Mouse (Mus musculus): ENCODE data around the gene Ccdc136. TPM values are rescaled to one million over a fixed set of nuclear protein-coding genes. Genes with fewer than 3 reads are reported as not detected.

The Ccdc136 gene
- polyA plus RNA-seq, 1 experiment, result not detected

- Histone ChIP-seq H3K27me3 (ENCODE audit: control insufficient read depth) (no peaks in the 10 kb centered on the region), H3K36me3 (ENCODE audit: control insufficient read depth) (no peaks in the 10 kb centered on the region), H3K4me3 (replicated peaks) (no peak overlapping the region), H3K4me1 (ENCODE audit: control insufficient read depth) (no peaks in the 10 kb centered on the region), H3K9me3 (ENCODE audit: control insufficient read depth, low read length) (no peaks in the 10 kb centered on the region)
- TF ChIP-seq TAL1 (IDR thresholded peaks at IDR 0.05; ENCODE audit: low read length), result no peak
- TF ChIP-seq GATA1 (IDR thresholded peaks at IDR 0.05; ENCODE audit: low read length), result no peak
These were observed 48.7 kb downstream of the Ccdc136 start for GRCm38 (mm10) chr6:29444773-29445172.

DNA sequence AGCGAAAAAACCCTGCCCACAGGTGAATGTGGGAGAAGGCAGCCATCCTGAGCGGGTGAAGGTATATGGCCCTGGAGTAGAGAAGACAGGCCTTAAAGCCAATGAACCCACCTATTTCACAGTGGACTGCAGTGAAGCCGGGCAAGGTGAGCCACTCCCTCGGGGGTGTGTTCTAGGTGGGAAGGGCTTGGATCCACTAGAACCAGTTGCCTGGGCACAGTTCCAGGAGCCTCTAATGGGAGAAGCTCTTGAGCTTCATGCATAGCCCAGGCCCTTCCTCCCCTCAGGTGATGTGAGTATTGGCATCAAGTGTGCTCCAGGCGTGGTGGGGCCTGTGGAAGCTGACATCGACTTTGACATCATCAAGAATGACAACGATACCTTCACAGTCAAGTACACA is 49.2 kb downstream of the Ccdc136 start:
- Histone ChIP-seq H3K9me3 (ENCODE audit: control insufficient read depth, low read length) (no peaks in the 10 kb centered on the region), H3K27me3 (ENCODE audit: control insufficient read depth) (no peaks in the 10 kb centered on the region), H3K4me1 (ENCODE audit: control insufficient read depth) (no peaks in the 10 kb centered on the region), H3K36me3 (ENCODE audit: control insufficient read depth) (no peaks in the 10 kb centered on the region), H3K4me3 (replicated peaks) (no peak overlapping the region)
- no peak for TF ChIP-seq GATA1 (IDR thresholded peaks at IDR 0.05; ENCODE audit: low read length)
- TF ChIP-seq TAL1 (IDR thresholded peaks at IDR 0.05; ENCODE audit: low read length), result no peak

DNA sequence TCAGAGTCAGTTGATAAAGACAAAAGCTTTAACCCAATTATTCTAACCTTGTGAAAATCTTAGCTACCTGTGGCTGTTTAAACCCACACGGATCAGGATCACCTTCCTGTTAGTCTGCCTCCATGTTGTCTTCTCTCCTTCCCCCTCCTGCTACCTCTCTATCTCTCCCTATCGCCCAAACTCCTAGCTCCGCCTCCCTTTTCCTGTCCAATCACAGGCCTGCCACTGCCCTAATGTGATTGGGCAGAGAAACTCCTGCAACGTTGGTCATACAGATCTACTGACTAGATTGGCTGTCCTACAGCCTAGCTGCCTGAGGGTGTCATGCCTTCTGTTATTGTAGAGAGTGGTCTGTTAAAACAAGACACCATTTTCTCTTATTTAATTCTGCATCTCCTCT is 53.7 kb downstream of the Ccdc136 start:
- Histone ChIP-seq H3K9me3 (ENCODE audit: control insufficient read depth, low read length) (no peaks in the 10 kb centered on the region), H3K36me3 (ENCODE audit: control insufficient read depth) (no peaks in the 10 kb centered on the region), H3K27me3 (ENCODE audit: control insufficient read depth) (no peaks in the 10 kb centered on the region), H3K4me3 (replicated peaks) (no peak overlapping the region), H3K4me1 (ENCODE audit: control insufficient read depth) (no peaks in the 10 kb centered on the region)
- TF ChIP-seq GATA1 (IDR thresholded peaks at IDR 0.05; ENCODE audit: low read length), result no peak
- no peak for TF ChIP-seq TAL1 (IDR thresholded peaks at IDR 0.05; ENCODE audit: low read length)

DNA sequence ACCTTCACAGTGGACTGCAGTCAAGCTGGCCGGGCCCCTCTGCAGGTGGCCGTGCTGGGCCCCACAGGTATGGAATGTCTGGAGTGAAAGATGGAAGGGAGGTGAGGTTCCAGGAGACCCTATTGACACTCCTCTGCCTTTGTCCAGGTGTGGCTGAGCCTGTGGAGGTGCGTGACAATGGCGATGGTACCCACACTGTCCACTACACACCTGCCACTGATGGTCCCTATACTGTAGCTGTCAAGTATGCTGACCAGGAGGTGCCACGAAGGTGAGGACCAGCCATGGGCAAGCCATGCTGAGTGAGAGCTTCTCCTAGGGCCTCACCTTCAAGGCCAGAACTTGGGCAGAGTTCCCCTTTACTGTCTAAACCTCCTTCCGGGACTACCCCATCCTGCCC is 54.6 kb downstream of the Ccdc136 start:
- Histone ChIP-seq H3K9me3 (ENCODE audit: control insufficient read depth, low read length) (no peaks in the 10 kb centered on the region), H3K36me3 (ENCODE audit: control insufficient read depth) (no peaks in the 10 kb centered on the region), H3K27me3 (ENCODE audit: control insufficient read depth) (no peaks in the 10 kb centered on the region), H3K4me3 (replicated peaks) (no peak overlapping the region), H3K4me1 (ENCODE audit: control insufficient read depth) (no peaks in the 10 kb centered on the region)
- TF ChIP-seq TAL1 (IDR thresholded peaks at IDR 0.05; ENCODE audit: low read length) (no peak), GATA1 (IDR thresholded peaks at IDR 0.05; ENCODE audit: low read length) (no peak)

DNA sequence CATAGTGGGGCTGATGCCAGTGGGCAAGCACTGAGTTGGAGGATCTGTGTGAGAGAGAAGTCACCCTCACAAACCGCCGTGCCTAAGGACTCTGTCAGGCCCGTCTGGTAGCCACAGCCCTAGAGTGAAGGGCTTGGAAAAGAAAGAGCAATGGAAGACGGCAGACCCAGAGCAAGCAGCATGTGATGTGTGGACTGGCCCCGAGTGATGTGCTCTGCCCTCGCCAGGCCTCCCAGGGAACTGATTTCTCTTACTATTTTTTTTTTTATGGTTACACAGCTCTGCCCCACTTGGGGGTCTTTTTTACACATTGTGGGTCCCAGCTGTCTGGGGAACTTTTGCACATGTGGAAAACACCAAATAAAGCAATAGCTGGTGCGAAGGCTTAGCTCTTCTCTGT is 65.4 kb downstream of the Ccdc136 start:
- H3K27me3 ChIP-seq (ENCODE audit: control insufficient read depth), result no peaks in the 10 kb centered on the region
- H3K4me1 ChIP-seq (ENCODE audit: control insufficient read depth), result no peaks in the 10 kb centered on the region
- no peak overlapping the region for H3K4me3 ChIP-seq (replicated peaks)
- no peaks in the 10 kb centered on the region for H3K36me3 ChIP-seq (ENCODE audit: control insufficient read depth)
- no peaks in the 10 kb centered on the region for H3K9me3 ChIP-seq (ENCODE audit: control insufficient read depth, low read length)
- TF ChIP-seq TAL1 (IDR thresholded peaks at IDR 0.05; ENCODE audit: low read length) (no peak), GATA1 (IDR thresholded peaks at IDR 0.05; ENCODE audit: low read length) (no peak)

GRCm38 (mm10) chr6:29463388-29463787 is 67.3 kb downstream of the Ccdc136 start:
- Histone ChIP-seq H3K9me3 (ENCODE audit: control insufficient read depth, low read length) (no peaks in the 10 kb centered on the region), H3K27me3 (ENCODE audit: control insufficient read depth) (no peaks in the 10 kb centered on the region), H3K4me3 (replicated peaks) (no peak overlapping the region), H3K4me1 (ENCODE audit: control insufficient read depth) (peaks cover 11% of the 10 kb centered on the region), H3K36me3 (ENCODE audit: control insufficient read depth) (no peaks in the 10 kb centered on the region)
- no peak for TF ChIP-seq TAL1 (IDR thresholded peaks at IDR 0.05; ENCODE audit: low read length)
- no peak for TF ChIP-seq GATA1 (IDR thresholded peaks at IDR 0.05; ENCODE audit: low read length)

DNA sequence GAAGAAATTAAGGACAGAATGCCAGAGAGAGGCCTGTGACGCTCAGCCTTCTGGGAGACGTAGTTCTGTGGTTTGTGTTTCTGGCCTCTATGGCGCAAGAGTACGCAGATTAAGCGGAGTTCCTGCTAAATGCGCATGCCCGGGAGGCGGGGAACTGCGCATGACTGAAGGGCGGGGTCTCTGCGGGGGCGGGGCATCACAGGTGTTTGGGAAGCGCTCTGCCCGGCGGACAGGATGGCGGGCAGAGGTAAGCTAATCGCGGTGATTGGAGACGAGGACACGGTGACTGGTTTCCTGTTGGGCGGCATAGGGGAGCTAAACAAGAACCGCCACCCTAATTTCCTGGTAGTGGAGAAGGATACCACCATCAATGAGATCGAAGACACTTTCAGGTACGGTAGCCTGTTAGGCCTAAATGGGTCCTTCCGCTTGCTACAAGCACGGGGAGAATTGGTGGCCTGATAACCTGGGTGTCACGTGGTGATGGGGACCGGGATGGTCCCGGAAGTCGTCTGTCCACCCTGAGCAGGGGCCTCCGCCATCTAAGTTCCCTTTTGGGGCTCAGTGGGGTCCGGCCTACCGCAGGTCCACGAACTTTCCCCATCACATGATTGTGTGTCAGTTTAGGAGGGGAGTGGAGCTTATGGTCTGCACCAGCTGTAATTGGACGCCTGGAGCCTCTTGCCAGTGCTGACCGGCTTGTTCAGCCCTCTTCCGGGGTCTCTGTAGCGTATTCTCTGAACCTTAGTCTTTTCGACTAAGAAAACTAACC is 71.7 kb downstream of the Ccdc136 start, which contains the start of gene Atp6v1f:
TSS of gene Atp6v1f (plus strand) at position 136 of the 772 bp plus-strand sequence.
- TF ChIP-seq TAL1 (IDR thresholded peaks at IDR 0.05; ENCODE audit: low read length) (no peak), GATA1 (IDR thresholded peaks at IDR 0.05; ENCODE audit: low read length) (peak; percentile 21; the same call in 1 of the 2 replicates)
- peaks cover 28% of the 10 kb centered on the region for H3K36me3 ChIP-seq (ENCODE audit: control insufficient read depth)
- H3K4me1 ChIP-seq (ENCODE audit: control insufficient read depth), result peaks cover 22% of the 10 kb centered on the region
- peak within 1 kb of the TSS; percentile 91 for H3K4me3 ChIP-seq (replicated peaks)
- H3K9me3 ChIP-seq (ENCODE audit: control insufficient read depth, low read length), result no peaks in the 10 kb centered on the region; the same call in 1 of the 2 replicates
- H3K27me3 ChIP-seq (ENCODE audit: control insufficient read depth), result no peaks in the 10 kb centered on the region

- Histone ChIP-seq H3K4me3 (replicated peaks) (peak overlapping the region; percentile 91), H3K4me1 (ENCODE audit: control insufficient read depth) (peaks cover 30% of the 10 kb centered on the region), H3K27me3 (ENCODE audit: control insufficient read depth) (no peaks in the 10 kb centered on the region), H3K36me3 (ENCODE audit: control insufficient read depth) (peaks cover 28% of the 10 kb centered on the region), H3K9me3 (ENCODE audit: control insufficient read depth, low read length) (no peaks in the 10 kb centered on the region; the same call in 1 of the 2 replicates)
- TF ChIP-seq TAL1 (IDR thresholded peaks at IDR 0.05; ENCODE audit: low read length), result no peak
- no peak for TF ChIP-seq GATA1 (IDR thresholded peaks at IDR 0.05; ENCODE audit: low read length)
These were observed 72.7 kb downstream of the Ccdc136 start for GRCm38 (mm10) chr6:29468851-29469250.

DNA sequence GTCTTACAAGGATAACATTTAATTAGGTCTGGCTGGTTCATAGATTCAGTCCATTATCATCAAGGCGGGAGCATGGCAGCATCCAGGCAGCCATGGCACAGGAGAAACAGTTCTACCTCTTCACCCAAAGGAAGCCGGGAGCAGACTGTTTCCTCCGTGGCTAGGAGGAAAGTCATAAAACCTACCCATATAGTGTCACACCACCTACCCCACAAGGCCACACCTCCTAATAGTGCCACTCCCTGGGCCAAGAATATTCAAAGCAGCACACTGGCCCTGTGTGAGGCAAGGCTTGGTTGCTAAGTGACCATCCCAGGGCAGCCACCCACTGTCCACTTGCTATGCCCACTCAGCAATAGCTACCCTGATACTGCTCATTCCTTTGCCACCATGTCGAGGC is 75.0 kb downstream of the Ccdc136 start, which contains the start of gene Atp6v1fnb:
TSS of gene Atp6v1fnb (plus strand) at position 301 of the 400 bp plus-strand sequence.
- no peaks in the 10 kb centered on the region; the same call in 1 of the 2 replicates for H3K9me3 ChIP-seq (ENCODE audit: control insufficient read depth, low read length)
- TF ChIP-seq GATA1 (IDR thresholded peaks at IDR 0.05; ENCODE audit: low read length) (no peak), TAL1 (IDR thresholded peaks at IDR 0.05; ENCODE audit: low read length) (no peak)
- H3K4me3 ChIP-seq (replicated peaks), result no peak within 1 kb of the TSS

More for the DNA sequence above, 75.0 kb downstream of the Ccdc136 start, which contains the start of gene Atp6v1fnb:
- H3K27me3 ChIP-seq (ENCODE audit: control insufficient read depth), result peaks cover 9% of the 10 kb centered on the region
- H3K4me1 ChIP-seq (ENCODE audit: control insufficient read depth), result peaks cover 37% of the 10 kb centered on the region
- H3K36me3 ChIP-seq (ENCODE audit: control insufficient read depth), result peaks cover 28% of the 10 kb centered on the region

Data from erythroblast, embryonic 14.5 days (primary cell).